ENCODE assay signal across 16 mouse cellular contexts in genomic region chr3:156870239-156870921, GRCm38 (mm10).
A peak's percentile ranks its signal among the peaks of the same experiment; 100 is the strongest.
DNase-seq lines count a peak whose midpoint lies in the region; ATAC-seq and TF ChIP-seq lines count a peak whose summit lies in the region.
"Had no signal": no experiment of that assay in that cellular context is flagged by ENCODE, and none has a peak within 500 bp of the region (broad histone marks: within the 10 kb centered on the region; RNA-seq: fewer than 3 reads in every experiment).

No protein-coding gene starts in this region.

- no peaks in the 10 kb centered on the region for H3K4me1 ChIP-seq in embryonic facial prominence, embryonic 11.5 days (ENCODE audit: control insufficient read depth, insufficient read depth, low read length)
- H3K4me1 ChIP-seq in embryonic facial prominence, embryonic 10.5 days: peaks cover 12% of the 10 kb centered on the region
- peaks cover 19% of the 10 kb centered on the region for H3K4me1 ChIP-seq in midbrain, embryonic 10.5 days
- 0 out of 2 replicates have a peak, but pooled peaks cover 3% of the 10 kb centered on the region for H3K4me1 ChIP-seq in midbrain, postnatal 0 days (ENCODE audit: insufficient read depth, low read length)
- peaks cover 12% of the 10 kb centered on the region for H3K4me1 ChIP-seq in hindbrain, embryonic 13.5 days (replicated peaks)

- 60% methylated on average over 3 of the region's 3 CpGs for WGBS in embryonic facial prominence, embryonic 11.5 days
- WGBS in embryonic facial prominence, embryonic 10.5 days: 60% methylated on average over 3 of the region's 3 CpGs
- WGBS in midbrain, embryonic 10.5 days: 65% methylated on average over 3 of the region's 3 CpGs
- WGBS in midbrain, postnatal 0 days: 55% methylated on average over 3 of the region's 3 CpGs
- WGBS in hindbrain, embryonic 13.5 days: 52% methylated on average over 3 of the region's 3 CpGs

- no peak overlapping the region for H3K9ac ChIP-seq in embryonic facial prominence, embryonic 11.5 days (replicated peaks; ENCODE audit: low read length)
- H3K9ac ChIP-seq in midbrain, postnatal 0 days (replicated peaks; ENCODE audit: low read length, poor library complexity, severe bottlenecking): no peak overlapping the region
- H3K9ac ChIP-seq in hindbrain, embryonic 13.5 days: no peak overlapping the region
- H3K9ac ChIP-seq: neural tube, embryonic 13.5 days had no signal

- no peak overlapping the region for H3K4me2 ChIP-seq in embryonic facial prominence, embryonic 11.5 days (ENCODE audit: low read depth, low read length)
- no peak overlapping the region for H3K4me2 ChIP-seq in midbrain, postnatal 0 days (ENCODE audit: low read depth, low read length, poor library complexity, severe bottlenecking)
- H3K4me2 ChIP-seq in hindbrain, embryonic 13.5 days: no peak overlapping the region
- H3K4me2 ChIP-seq: neural tube, embryonic 13.5 days had no signal

- H3K36me3 ChIP-seq in embryonic facial prominence, embryonic 11.5 days (replicated peaks; ENCODE audit: control insufficient read depth, insufficient read depth, low read depth, low read length): no peaks in the 10 kb centered on the region
- H3K36me3 ChIP-seq in embryonic facial prominence, embryonic 10.5 days (replicated peaks): no peaks in the 10 kb centered on the region
- no peaks in the 10 kb centered on the region for H3K36me3 ChIP-seq in midbrain, embryonic 10.5 days
- H3K36me3 ChIP-seq in midbrain, postnatal 0 days (ENCODE audit: insufficient read depth, low read length): no peaks in the 10 kb centered on the region
- H3K36me3 ChIP-seq in hindbrain, embryonic 13.5 days: no peaks in the 10 kb centered on the region
- H3K36me3 ChIP-seq: neural tube, embryonic 13.5 days had no signal

- intact Hi-C loops in left cerebral cortex, postnatal 10 days (cut with DNase I): no loop called here

- no peak overlapping the region for H3K4me3 ChIP-seq in embryonic facial prominence, embryonic 11.5 days (ENCODE audit: low read depth, low read length)
- H3K4me3 ChIP-seq in embryonic facial prominence, embryonic 10.5 days: no peak overlapping the region
- H3K4me3 ChIP-seq in midbrain, embryonic 10.5 days: no peak overlapping the region
- H3K4me3 ChIP-seq in midbrain, postnatal 0 days (ENCODE audit: low read depth, low read length): no peak overlapping the region
- H3K4me3 ChIP-seq in hindbrain, embryonic 13.5 days: no peak overlapping the region
- H3K4me3 ChIP-seq: erythroblast, embryonic 14.5 days; gastrocnemius, adult 2 months; neural tube, embryonic 13.5 days had no signal

- H3K27ac ChIP-seq in embryonic facial prominence, embryonic 11.5 days (replicated peaks; ENCODE audit: low read depth, low read length): no peak overlapping the region
- no peak overlapping the region for H3K27ac ChIP-seq in embryonic facial prominence, embryonic 10.5 days (replicated peaks)
- H3K27ac ChIP-seq in midbrain, embryonic 10.5 days (replicated peaks): peak overlapping the region; percentile 23; the same call in 1 of the 2 replicates
- H3K27ac ChIP-seq in midbrain, postnatal 0 days (ENCODE audit: low read depth, low read length): no peak overlapping the region
- H3K27ac ChIP-seq in hindbrain, embryonic 13.5 days: peak overlapping the region; percentile 58; the same call in 1 of the 2 replicates
- H3K27ac ChIP-seq: gastrocnemius, adult 2 months; neural tube, embryonic 13.5 days had no signal

- no peaks in the 10 kb centered on the region for H3K9me3 ChIP-seq in embryonic facial prominence, embryonic 11.5 days (replicated peaks; ENCODE audit: control insufficient read depth, low read length)
- no peaks in the 10 kb centered on the region for H3K9me3 ChIP-seq in embryonic facial prominence, embryonic 10.5 days
- no peaks in the 10 kb centered on the region for H3K9me3 ChIP-seq in midbrain, embryonic 10.5 days (replicated peaks)
- no peaks in the 10 kb centered on the region for H3K9me3 ChIP-seq in midbrain, postnatal 0 days (ENCODE audit: low read length)
- H3K9me3 ChIP-seq in hindbrain, embryonic 13.5 days: no peaks in the 10 kb centered on the region
- H3K9me3 ChIP-seq: neural tube, embryonic 13.5 days had no signal

- DNase-seq in embryonic facial prominence, embryonic 11.5 days (ENCODE audit: low spot score): no peak
- no peak for DNase-seq in embryonic facial prominence, embryonic 10.5 days (ENCODE audit: low spot score)
- no peak for DNase-seq in midbrain, embryonic 10.5 days (ENCODE audit: low spot score)
- DNase-seq in midbrain, postnatal 0 days (ENCODE audit: low spot score): no peak
- DNase-seq in retina, embryonic 14.5 days (ENCODE audit: low spot score): peak; percentile 31
- DNase-seq in spleen, postnatal 4 days (ENCODE audit: low spot score in 2 of 2): no peak
- DNase-seq in left cerebral cortex, postnatal 10 days (ENCODE audit: extremely low spot score in 1 of 2, low spot score in 2 of 2): no peak
- DNase-seq: adrenal gland, adult 8-10 months; cerebellum, postnatal 25 days; gastrocnemius, adult 2 months; heart, postnatal 36 days; right cerebral cortex, adult 18-20 months; thymus, postnatal 25 days had no signal

- TF ChIP-seq CTCF in midbrain, postnatal 0 days (IDR thresholded peaks at IDR 0.05): no peak

- 0 out of 2 replicates have a peak, but pooled peaks have one; percentile 42 for ATAC-seq in embryonic facial prominence, embryonic 11.5 days (replicated peaks; ENCODE audit: insufficient number of reproducible peaks, low FRiP score, low TSS enrichment, low read depth)
- ATAC-seq in midbrain, postnatal 0 days (ENCODE audit: low FRiP score): no peak
- 0 out of 2 replicates have a peak, but pooled peaks have one; percentile 24 for ATAC-seq in hindbrain, embryonic 13.5 days (ENCODE audit: low FRiP score)

- H3K27me3 ChIP-seq in embryonic facial prominence, embryonic 11.5 days (ENCODE audit: control insufficient read depth, insufficient read depth, low read length): no peaks in the 10 kb centered on the region
- no peaks in the 10 kb centered on the region for H3K27me3 ChIP-seq in embryonic facial prominence, embryonic 10.5 days (replicated peaks; ENCODE audit: low read depth, poor library complexity, severe bottlenecking)
- no peaks in the 10 kb centered on the region for H3K27me3 ChIP-seq in midbrain, embryonic 10.5 days (ENCODE audit: low read depth, poor library complexity, severe bottlenecking)
- no peaks in the 10 kb centered on the region for H3K27me3 ChIP-seq in midbrain, postnatal 0 days (ENCODE audit: insufficient read depth, low read length)
- no peaks in the 10 kb centered on the region for H3K27me3 ChIP-seq in hindbrain, embryonic 13.5 days
- H3K27me3 ChIP-seq: neural tube, embryonic 13.5 days had no signal

Comparison
In these comparisons a context has a peak if more than half of its experiments do, and no peak if none do; other contexts are left out.
1. H3K27ac ChIP-seq: peak in midbrain, embryonic 10.5 days (single experiment) and hindbrain, embryonic 13.5 days (single experiment); none in embryonic facial prominence, embryonic 11.5 days (single experiment), embryonic facial prominence, embryonic 10.5 days (single experiment) and midbrain, postnatal 0 days (single experiment).